Comparison of ENCODE assay signal across 8 mouse cellular contexts in the genomic region with DNA sequence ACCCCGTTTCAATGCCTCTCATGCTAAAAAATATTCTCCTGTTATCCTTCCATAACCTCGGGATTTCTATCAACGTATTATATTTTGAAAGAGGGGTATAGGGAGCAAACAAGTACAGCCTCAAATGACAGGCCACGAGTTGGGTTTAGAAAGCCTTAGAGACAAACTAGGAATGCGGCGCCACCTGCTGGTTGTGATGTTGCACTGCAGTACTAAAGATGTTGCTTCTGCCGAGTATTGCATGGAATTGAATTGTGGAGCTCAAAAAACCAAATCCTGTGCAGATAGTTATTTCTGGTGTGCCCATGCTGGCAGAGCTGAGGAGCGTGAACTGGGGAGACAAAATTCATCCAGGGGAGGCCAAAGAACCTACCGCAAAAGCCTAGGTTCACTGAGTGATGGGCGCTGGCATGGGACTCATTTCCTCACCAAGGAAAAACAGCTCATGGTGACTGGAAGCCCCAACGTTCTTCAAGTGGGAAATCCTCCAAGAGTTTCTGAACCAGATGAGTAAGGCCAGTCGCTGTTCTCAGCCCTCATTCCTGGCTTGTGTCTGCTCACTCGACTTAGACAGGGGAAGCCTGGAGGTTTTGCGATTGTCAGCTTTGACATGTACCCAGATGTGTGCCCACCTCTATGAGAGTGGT. TPM values are rescaled to one million over a fixed set of nuclear protein-coding genes. Genes with fewer than 3 reads are reported as not detected.
DNase-seq lines count a peak whose midpoint lies in the region; ATAC-seq and TF ChIP-seq lines count a peak whose summit lies in the region.

No protein-coding gene starts in this region.

- no peak overlapping the region for H3K9ac ChIP-seq in forebrain, embryonic 12.5 days

- in situ Hi-C loops in Patski (cut with MboI; ENCODE audit: low pct_unique_long_range_greater_than_20kb): loop anchor here (10.0 kb wide), 1 partner anchor 913 kb away; no protein-coding TSS in a partner anchor

- no peak overlapping the region for H3K4me3 ChIP-seq in forebrain, embryonic 12.5 days (replicated peaks)

- CTCF ChIA-PET in Patski (lab: Charles Lee): interaction anchor here (0.8 to 1.1 kb wide), 9 partner anchors 9 to 953 kb away, joined by 3 to 6 read pairs (median 4); no protein-coding TSS in a partner anchor

- 26% methylated on average over 14 of the region's 14 CpGs for whole genome bisulfite sequencing in forebrain, embryonic 12.5 days

- no peak overlapping the region for H3K4me2 ChIP-seq in forebrain, embryonic 12.5 days

- H3K4me1 ChIP-seq in forebrain, embryonic 12.5 days: no peaks in the 10 kb centered on the region

- peak; percentile 96 for TF ChIP-seq CTCF in Patski (IDR thresholded peaks at IDR 0.05)

- H3K9me3 ChIP-seq in forebrain, embryonic 12.5 days: no peaks in the 10 kb centered on the region

- DNase-seq in Patski (ENCODE audit: low read depth, low spot score): peak; percentile 17
- peak; percentile 68 for DNase-seq in c-Kit-positive CD71-positive TER-119-positive erythroid progenitor cells, embryonic 14.5 days (ENCODE audit: low spot score)
- peak; percentile 81 to 83 for DNase-seq in heart, postnatal 14 days
- peak; percentile 80 to 88 for DNase-seq in layer of hippocampus, postnatal 14 days (ENCODE audit: low spot score in 2 of 2)
- DNase-seq in right cerebral cortex, postnatal 14 days: peak; percentile 86
- DNase-seq in yolk sac, embryonic 10.5 days (ENCODE audit: low spot score): peak; percentile 45

- POLR2A ChIA-PET in Patski (lab: Charles Lee): no interaction called here

- peak; percentile 54 for ATAC-seq in Patski
- ATAC-seq in forebrain, embryonic 12.5 days (ENCODE audit: low FRiP score): 0 out of 2 replicates have a peak, but pooled peaks have one; percentile 36
- ATAC-seq in megakaryocyte-erythroid progenitor cell, adult 5-6 weeks (replicated peaks; ENCODE audit: low FRiP score, low TSS enrichment, poor library complexity, severe bottlenecking): 0 out of 2 replicates have a peak, but pooled peaks have one; percentile 59

- intact Hi-C loops in heart, postnatal 14 days (cut with DNase I): loop anchor here (2.0 kb wide), 2 partner anchors 173 to 917 kb away; no protein-coding TSS in a partner anchor

- H3K36me3 ChIP-seq in forebrain, embryonic 12.5 days (replicated peaks): no peaks in the 10 kb centered on the region

- no peak overlapping the region for H3K27ac ChIP-seq in forebrain, embryonic 12.5 days

- H3K27me3 ChIP-seq in Patski: no peaks in the 10 kb centered on the region
- H3K27me3 ChIP-seq in forebrain, embryonic 12.5 days: 0 out of 2 replicates have a peak, but pooled peaks cover 3% of the 10 kb centered on the region

RNA-seq across cellular contexts. Expression of a gene that starts 11.2 kb away (rescaled TPM):
- polyA plus RNA-seq in Patski (2021): not detected
- polyA plus RNA-seq in forebrain, embryonic 12.5 days (2016; fragmentation: Nextera tagmentation; extraction: Ambion mirVana): 2.0 and 2.3 TPM in 2 replicates
- total RNA-seq in heart, postnatal 14 days (2021): under 1 TPM; 0.37 to 0.38 TPM
- total RNA-seq in layer of hippocampus, postnatal 14 days (2021): 10 to 100 TPM; 11.9 to 13.3 TPM
- total RNA-seq in megakaryocyte-erythroid progenitor cell, adult 5-6 weeks (2014; fragmentation: Nextera tagmentation): not detected in 2 replicates
- total RNA-seq in megakaryocyte-erythroid progenitor cell, adult 5-6 weeks (2017): not detected in 2 replicates

RNA-seq across cellular contexts. Expression of a gene that starts 41.3 kb away (rescaled TPM):
- 9.3 TPM for polyA plus RNA-seq in Patski (2021)
- 14.1 and 18.8 TPM in 2 replicates for polyA plus RNA-seq in forebrain, embryonic 12.5 days (2016; fragmentation: Nextera tagmentation; extraction: Ambion mirVana)
- 1 to 10 TPM; 3.5 to 4.7 TPM for total RNA-seq in heart, postnatal 14 days (2021)
- 1 to 10 TPM; 2.7 to 7.2 TPM for total RNA-seq in layer of hippocampus, postnatal 14 days (2021)
- total RNA-seq in megakaryocyte-erythroid progenitor cell, adult 5-6 weeks (2014; fragmentation: Nextera tagmentation): 22.2 and 34.4 TPM in 2 replicates
- 19.7 and 21.8 TPM in 2 replicates for total RNA-seq in megakaryocyte-erythroid progenitor cell, adult 5-6 weeks (2017)

Comparison
In these comparisons a context has a peak if more than half of its experiments do, and no peak if none do; other contexts are left out.
1. DNase-seq: peak in every context shown above with its lines; median percentile 86 in right cerebral cortex, postnatal 14 days; 84 in layer of hippocampus, postnatal 14 days; 82 in heart, postnatal 14 days; 68 in c-Kit-positive CD71-positive TER-119-positive erythroid progenitor cells, embryonic 14.5 days; 45 in yolk sac, embryonic 10.5 days; 17 in Patski.
2. RNA of a gene that starts 11.2 kb away (total RNA-seq): 11.9 to 13.3 TPM in layer of hippocampus, postnatal 14 days; 0.37 to 0.38 TPM in heart, postnatal 14 days and not detected in megakaryocyte-erythroid progenitor cell, adult 5-6 weeks; every median in the first group is over 4 times any median in the second.
3. Peak in every context shown above with its lines, with median percentiles within 50 percentile points of each other: ATAC-seq.